Mouse (Mus musculus): Measurements from ENCODE around the gene Poll.
A peak's percentile ranks its signal among the peaks of the same experiment; 100 is the strongest.

Poll gene

GRCm38 (mm10) chr19:45560153-45560890, at the start of gene Poll, which contains the start of gene Gm17018:
Poll (minus strand) TSS chr19:45560531.
Gm17018 (plus strand) TSS chr19:45560615.
- DNase-seq (ENCODE audit: low spot score in 2 of 2), result peak; percentile 78 to 87

- no peak for DNase-seq (ENCODE audit: low spot score in 2 of 2)
These were observed 48.5 kb upstream of the Poll start for GRCm38 (mm10) chr19:45608648-45609339.

GRCm38 (mm10) chr19:45607479-45607878, 47.1 kb upstream of the Poll start:
- no peak for DNase-seq (ENCODE audit: low spot score in 2 of 2)

GRCm38 (mm10) chr19:45606701-45607100, 46.4 kb upstream of the Poll start:
- DNase-seq (ENCODE audit: low spot score in 2 of 2), result no peak

GRCm38 (mm10) chr19:45602606-45603005, 42.3 kb upstream of the Poll start:
- no peak for DNase-seq (ENCODE audit: low spot score in 2 of 2)

GRCm38 (mm10) chr19:45597106-45597505, 36.8 kb upstream of the Poll start:
- no peak for DNase-seq (ENCODE audit: low spot score in 2 of 2)

GRCm38 (mm10) chr19:45596434-45596833, 36.1 kb upstream of the Poll start:
- DNase-seq (ENCODE audit: low spot score in 2 of 2), result no peak

GRCm38 (mm10) chr19:45596019-45596418, 35.7 kb upstream of the Poll start:
- DNase-seq (ENCODE audit: low spot score in 2 of 2), result no peak

- no peak for DNase-seq (ENCODE audit: low spot score in 2 of 2)
These were observed 35.1 kb upstream of the Poll start for GRCm38 (mm10) chr19:45595481-45595880.

- no peak for DNase-seq (ENCODE audit: low spot score in 2 of 2)
These were observed 33.7 kb upstream of the Poll start for GRCm38 (mm10) chr19:45594079-45594478.

GRCm38 (mm10) chr19:45592916-45593315, 32.6 kb upstream of the Poll start:
- DNase-seq (ENCODE audit: low spot score in 2 of 2), result no peak

GRCm38 (mm10) chr19:45591704-45592103, 31.4 kb upstream of the Poll start:
- DNase-seq (ENCODE audit: low spot score in 2 of 2), result no peak

- DNase-seq (ENCODE audit: low spot score in 2 of 2), result no peak
These were observed 29.4 kb upstream of the Poll start for GRCm38 (mm10) chr19:45589761-45590160.

GRCm38 (mm10) chr19:45587509-45588292, 27.4 kb upstream of the Poll start:
- no peak for DNase-seq (ENCODE audit: low spot score in 2 of 2)

GRCm38 (mm10) chr19:45586850-45587249, 26.5 kb upstream of the Poll start:
- no peak for DNase-seq (ENCODE audit: low spot score in 2 of 2)

- DNase-seq (ENCODE audit: low spot score in 2 of 2), result no peak
These were observed 24.7 kb upstream of the Poll start for GRCm38 (mm10) chr19:45584856-45585620.

GRCm38 (mm10) chr19:45583136-45583535, 22.8 kb upstream of the Poll start:
- no peak for DNase-seq (ENCODE audit: low spot score in 2 of 2)

- no peak for DNase-seq (ENCODE audit: low spot score in 2 of 2)
These were observed 21.8 kb upstream of the Poll start for GRCm38 (mm10) chr19:45582161-45582560.

GRCm38 (mm10) chr19:45581257-45581656, 20.9 kb upstream of the Poll start:
- peak; percentile 71 to 85 for DNase-seq (ENCODE audit: low spot score in 2 of 2)

- no peak for DNase-seq (ENCODE audit: low spot score in 2 of 2)
These were observed 19.9 kb upstream of the Poll start for GRCm38 (mm10) chr19:45580235-45580634.

- no peak for DNase-seq (ENCODE audit: low spot score in 2 of 2)
These were observed 19.1 kb upstream of the Poll start for GRCm38 (mm10) chr19:45579416-45579815.

- DNase-seq (ENCODE audit: low spot score in 2 of 2), result no peak
These were observed 18.6 kb upstream of the Poll start for GRCm38 (mm10) chr19:45578976-45579375.
